Mouse (Mus musculus) liver, postnatal 0 days (tissue): ENCODE results near the gene Pidd1.

Source experiments
- CTCF ChIP-seq: sonication (generic); IDR thresholded peaks from 2 replicates; pipeline ENCODE4 v1.5.1; 2016; ENCODE audit warnings: antibody characterized with exemption, low read depth
- EP300 ChIP-seq: IDR thresholded peaks from 2 replicates; pipeline ENCODE4 v1.6.1; 2016; ENCODE audit warnings: antibody characterized with exemption, low read depth, mild to moderate bottlenecking

GRCm38 (mm10) chr7:141468164-141468521 lies 24.3 kb upstream of the Pidd1 start:
- no peak for TF ChIP-seq CTCF
- TF ChIP-seq EP300 = no peak
